Mouse (Mus musculus) MEL (cell line): ENCODE measurements at regions not wholly inside any gene's neighbourhood (a gene's known extent, or its start where the extent isn't known, plus 50 kb on each side); places are given as distances from the start of the nearest gene placed in this dataset.

ENCODE experiments used
- DNase-seq: peaks from one replicate; pipeline ENCODE4 v3.0.0; 2011; ENCODE audit warnings: low read depth, low spot score
- H3K27ac ChIP-seq: 2 replicates; pipeline ENCODE4 v1.5.1; 2012; ENCODE audit warnings: low read depth, mild to moderate bottlenecking, control low read depth, low read length, moderate library complexity; ENCODE audit not compliant: control insufficient read depth
- H3K27me3 ChIP-seq, 2 experiments: fragments of 150-350 bp in 1 of 2; sonication (generic) in 1 of 2; 2 replicates each; pipeline ENCODE4 v1.6.1; 2012; ENCODE audit warnings: low read length in 2 of 2, mild to moderate bottlenecking in 2 of 2, improper control_type of control experiment in 1 of 2, moderate library complexity in 1 of 2; ENCODE audit not compliant: insufficient read depth in 2 of 2, control insufficient read depth in 1 of 2
- H3K36me3 ChIP-seq, 2 experiments: 2 replicates each; pipeline ENCODE4 v1.6.1; 2012 to 2014; ENCODE audit warnings: low read length in 2 of 2, improper control_type of control experiment in 1 of 2, inconsistent platforms in 1 of 2, mild to moderate bottlenecking in 1 of 2; ENCODE audit not compliant: insufficient read depth in 2 of 2, control insufficient read depth in 1 of 2
- H3K4me1 ChIP-seq, 2 experiments: fragments of 150-350 bp in 1 of 2; sonication (generic) in 1 of 2; 2 replicates each; pipeline ENCODE4 v1.6.1; 2012; ENCODE audit warnings: low read length in 2 of 2, improper control_type of control experiment in 1 of 2, mild to moderate bottlenecking in 1 of 2; ENCODE audit not compliant: insufficient read depth in 2 of 2, control insufficient read depth in 1 of 2
- H3K4me3 ChIP-seq, 2 experiments: fragments of 150-350 bp in 1 of 2; sonication (generic) in 1 of 2; 2 replicates each; pipeline ENCODE4 v1.5.1; 2012; ENCODE audit warnings: low read depth in 2 of 2, low read length in 2 of 2, mild to moderate bottlenecking in 2 of 2, moderate library complexity in 2 of 2, control low read depth in 1 of 2, improper control_type of control experiment in 1 of 2; ENCODE audit not compliant: control insufficient read depth in 1 of 2, insufficient read depth in 1 of 2
- H3K79me2 ChIP-seq: 2 replicates; pipeline ENCODE4 v1.6.1; 2012; ENCODE audit warnings: mild to moderate bottlenecking, low read length, moderate library complexity; ENCODE audit not compliant: control insufficient read depth, poor library complexity, insufficient read depth
- H3K9ac ChIP-seq: 2 replicates; pipeline ENCODE4 v1.6.1; 2012; ENCODE audit warnings: low read depth, mild to moderate bottlenecking, control low read depth, low read length, moderate library complexity; ENCODE audit not compliant: control insufficient read depth, poor library complexity, severe bottlenecking
- H3K9me3 ChIP-seq: fragments of 150-350 bp; sonication (generic); replicated peaks from 2 replicates; pipeline ENCODE4 v1.6.1; 2012; ENCODE audit warnings: mild to moderate bottlenecking, low read length, improper control_type of control experiment, moderate library complexity; ENCODE audit not compliant: insufficient read depth
- CTCF ChIP-seq, 3 experiments: IDR thresholded peaks in 2 of 3; conservative IDR thresholded peaks in 1 of 3; 2 replicates each; pipeline ENCODE4 v1.5.1; 2011 to 2012; ENCODE audit warnings: low read length in 3 of 3, low read depth in 2 of 3, mild to moderate bottlenecking in 2 of 3, improper control_type of control experiment in 1 of 3, inconsistent platforms in 1 of 3, mixed read lengths in 1 of 3, moderate library complexity in 1 of 3; ENCODE audit not compliant: control insufficient read depth in 1 of 3, insufficient read depth in 1 of 3, poor library complexity in 1 of 3, severe bottlenecking in 1 of 3
- ETS1 ChIP-seq: IDR thresholded peaks from 2 replicates; pipeline ENCODE4 v1.6.1; 2012; ENCODE audit warnings: low read depth, mild to moderate bottlenecking, inconsistent platforms, low read length, improper control_type of control experiment, moderate library complexity
- GABPA ChIP-seq: IDR thresholded peaks from 2 replicates; pipeline ENCODE4 v1.6.1; 2012; ENCODE audit warnings: low read depth, mild to moderate bottlenecking, inconsistent platforms, low read length, improper control_type of control experiment, moderate library complexity
- HCFC1 ChIP-seq: IDR thresholded peaks from 2 replicates; pipeline ENCODE4 v1.6.1; 2012; ENCODE audit warnings: low read depth, mild to moderate bottlenecking, inconsistent platforms, low read length, improper control_type of control experiment, moderate library complexity
- JUND ChIP-seq: IDR thresholded peaks from 2 replicates; pipeline ENCODE4 v1.6.1; 2011; ENCODE audit warnings: low read depth, mild to moderate bottlenecking, improper control_type of control experiment, low read length
- KAT2A ChIP-seq: conservative IDR thresholded peaks from 2 replicates; pipeline ENCODE4 v1.6.1; 2012; ENCODE audit warnings: low read depth, low read length, improper control_type of control experiment, inconsistent platforms
- MAX ChIP-seq: IDR thresholded peaks from 2 replicates; pipeline ENCODE4 v1.6.1; 2011; ENCODE audit warnings: low read length, improper control_type of control experiment
- MAZ ChIP-seq: IDR thresholded peaks from 2 replicates; pipeline ENCODE4 v1.6.1; 2012; ENCODE audit warnings: low read depth, mild to moderate bottlenecking, inconsistent platforms, low read length, improper control_type of control experiment
- MXI1 ChIP-seq: IDR thresholded peaks from 2 replicates; pipeline ENCODE4 v1.6.1; 2011; ENCODE audit warnings: mild to moderate bottlenecking, low read depth, low read length, improper control_type of control experiment
- POLR2A ChIP-seq, 2 experiments: IDR thresholded peaks; 2 replicates each; pipeline ENCODE4 v1.6.1; 2011 to 2012; ENCODE audit warnings: low read length in 2 of 2, mild to moderate bottlenecking in 2 of 2, control low read depth in 1 of 2, improper control_type of control experiment in 1 of 2, low read depth in 1 of 2, moderate library complexity in 1 of 2; ENCODE audit not compliant: control insufficient read depth in 1 of 2, insufficient read depth in 1 of 2, poor library complexity in 1 of 2
- POLR2AphosphoS2 ChIP-seq: IDR thresholded peaks from 2 replicates; pipeline ENCODE4 v1.6.1; 2011; ENCODE audit warnings: low read length, improper control_type of control experiment
- POLR2AphosphoS5 ChIP-seq: IDR thresholded peaks from 2 replicates; pipeline ENCODE4 v1.6.1; 2012; ENCODE audit warnings: low read depth, borderline replicate concordance, mild to moderate bottlenecking, inconsistent platforms, low read length, moderate library complexity, mixed read lengths
- RAD21 ChIP-seq: IDR thresholded peaks from 2 replicates; pipeline ENCODE4 v1.6.1; 2011; ENCODE audit warnings: mild to moderate bottlenecking, low read depth, low read length, improper control_type of control experiment
- RCOR1 ChIP-seq: IDR thresholded peaks from 2 replicates; pipeline ENCODE4 v1.6.1; 2012; ENCODE audit warnings: low read depth, mild to moderate bottlenecking, inconsistent platforms, low read length, improper control_type of control experiment
- SIN3A ChIP-seq: IDR thresholded peaks from 2 replicates; pipeline ENCODE4 v1.6.1; 2012; ENCODE audit warnings: low read length, improper control_type of control experiment, inconsistent platforms
- TBP ChIP-seq: IDR thresholded peaks from 2 replicates; pipeline ENCODE4 v1.8.0; 2011; ENCODE audit warnings: low read depth, low read length, improper control_type of control experiment
- TCF12 ChIP-seq: IDR thresholded peaks from 2 replicates; pipeline ENCODE4 v1.6.1; 2014; ENCODE audit warnings: low read depth, mild to moderate bottlenecking, inconsistent platforms, low read length, improper control_type of control experiment, moderate library complexity
- ZKSCAN1 ChIP-seq: IDR thresholded peaks from 2 replicates; pipeline ENCODE4 v1.6.1; 2012; ENCODE audit warnings: low read depth, mild to moderate bottlenecking, inconsistent platforms, low read length, improper control_type of control experiment, moderate library complexity
- ZNF384 ChIP-seq: IDR thresholded peaks from 2 replicates; pipeline ENCODE4 v1.6.1; 2012; ENCODE audit warnings: low read depth, mild to moderate bottlenecking, inconsistent platforms, low read length, improper control_type of control experiment

DNA sequence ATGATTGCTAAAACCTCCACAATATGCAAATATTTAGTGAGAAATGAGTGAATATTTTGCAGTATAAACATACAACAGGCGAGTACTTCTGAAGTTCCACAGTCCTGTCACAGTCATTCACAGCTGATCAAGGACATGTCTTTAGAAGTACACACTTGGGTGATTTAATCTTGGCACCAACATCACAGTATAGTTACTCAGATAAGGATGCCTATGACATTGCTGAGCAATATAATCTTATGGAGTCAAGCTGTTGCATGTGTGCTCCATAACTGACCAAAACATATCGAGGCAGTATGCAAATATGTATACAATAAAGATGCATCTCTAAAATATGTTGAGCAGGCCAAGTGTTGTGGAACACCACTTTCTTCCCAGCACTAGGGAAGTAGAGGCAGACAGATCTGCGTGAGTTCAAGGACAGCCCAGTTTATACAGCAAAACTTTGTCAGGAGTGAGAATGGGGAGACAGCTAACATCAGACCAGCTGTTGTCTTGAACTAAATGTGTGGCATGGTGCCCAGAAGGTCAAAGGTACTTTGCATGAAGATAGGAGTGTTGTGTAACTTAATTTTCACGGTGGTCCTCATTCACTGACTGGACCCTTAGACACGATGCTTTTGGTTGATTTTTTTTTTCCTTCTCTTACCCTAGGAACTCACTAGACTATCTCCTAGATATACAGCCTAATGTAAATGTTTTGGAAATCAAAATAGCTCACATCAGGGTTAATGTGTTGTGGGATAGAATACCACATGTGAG lies 70.7 kb upstream of the Peli2 start:
- H3K4me3 ChIP-seq = no peak overlapping the region
- H3K4me1 ChIP-seq = no peaks in the 10 kb centered on the region
- H3K36me3 ChIP-seq = no peaks in the 10 kb centered on the region
- no peaks in the 10 kb centered on the region for H3K79me2 ChIP-seq
- no peak overlapping the region for H3K27ac ChIP-seq
- H3K27me3 ChIP-seq = no peaks in the 10 kb centered on the region
- no peak overlapping the region for H3K9ac ChIP-seq
- TF ChIP-seq ETS1 = no peak
- TF ChIP-seq POLR2A (IDR thresholded peaks at IDR 0.05; ENCODE audit: control insufficient read depth in 1 of 2, insufficient read depth in 1 of 2, low read depth in 1 of 2, low read length in 2 of 2, poor library complexity in 1 of 2) = no peak
- TF ChIP-seq HCFC1 = no peak
- TF ChIP-seq POLR2AphosphoS2 = no peak
- no peak for TF ChIP-seq CTCF (IDR thresholded peaks at IDR 0.05 in 2 of 3, conservative IDR thresholded peaks at IDR 0.05 in 1 of 3; ENCODE audit: control insufficient read depth in 1 of 3, insufficient read depth in 1 of 3, low read depth in 2 of 3, low read length in 3 of 3, poor library complexity in 1 of 3, severe bottlenecking in 1 of 3)
- no peak for TF ChIP-seq JUND
- TF ChIP-seq ZKSCAN1 = no peak
- DNase-seq = no peak
- no peaks in the 10 kb centered on the region for H3K9me3 ChIP-seq

GRCm38 (mm10) chr14:48050460-48050760 lies 70.2 kb upstream of the Peli2 start:
- DNase-seq = no peak
- Histone ChIP-seq H3K27me3 (no peaks in the 10 kb centered on the region), H3K36me3 (no peaks in the 10 kb centered on the region), H3K27ac (no peak overlapping the region), H3K9me3 (no peaks in the 10 kb centered on the region), H3K9ac (no peak overlapping the region), H3K79me2 (no peaks in the 10 kb centered on the region), H3K4me1 (no peaks in the 10 kb centered on the region), H3K4me3 (no peak overlapping the region)
- TF ChIP-seq GABPA (no peak), ZNF384 (no peak), KAT2A (no peak), RAD21 (no peak), MAZ (no peak), RCOR1 (no peak), SIN3A (no peak), HCFC1 (no peak), TCF12 (no peak), MXI1 (no peak), MAX (no peak)

- DNase-seq = no peak
- no peak overlapping the region for H3K27ac ChIP-seq
- no peak for TF ChIP-seq POLR2AphosphoS5
- no peak for TF ChIP-seq TBP
Observed at GRCm38 (mm10) chr14:48051971-48052370, 68.7 kb upstream of the Peli2 start.

More at GRCm38 (mm10) chr14:48051971-48052370, 68.7 kb upstream of the Peli2 start:
- Histone ChIP-seq H3K4me3 (no peak overlapping the region), H3K9ac (no peak overlapping the region), H3K27me3 (no peaks in the 10 kb centered on the region), H3K4me1 (no peaks in the 10 kb centered on the region), H3K79me2 (no peaks in the 10 kb centered on the region), H3K36me3 (no peaks in the 10 kb centered on the region), H3K9me3 (no peaks in the 10 kb centered on the region)
